Mouse (Mus musculus): ENCODE measurements around the gene Secisbp2. TPM values are rescaled to one million over a fixed set of nuclear protein-coding genes. Genes with fewer than 3 reads are reported as not detected.
A peak's percentile ranks its signal among the peaks of the same experiment; 100 is the strongest.

The Secisbp2 gene
- total RNA-seq, 2 experiments from 2014 or later: 11.1 to 11.7 TPM

DNA sequence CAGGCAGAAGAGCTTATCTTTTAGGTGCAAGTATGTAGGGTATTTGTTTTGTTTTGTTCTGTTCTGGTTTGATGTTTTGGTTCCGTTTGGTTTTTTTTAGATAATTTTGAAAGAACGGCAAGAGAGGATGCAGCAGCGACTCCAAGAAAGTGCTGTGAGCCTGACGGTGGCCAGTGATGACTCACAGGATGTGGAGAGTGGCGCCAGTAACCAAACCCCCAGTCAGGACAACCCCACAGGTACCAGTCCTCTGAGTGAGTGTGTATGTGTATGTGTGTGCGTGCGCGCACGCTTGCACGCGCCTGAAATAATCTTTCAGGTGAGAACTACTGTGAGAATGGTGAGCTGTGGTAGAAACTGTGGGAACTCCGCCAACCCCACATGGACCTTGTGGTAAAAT, 25.5 kb downstream of the Secisbp2 start:
- intact Hi-C loops (cut with DNase I): no loop called here
- Histone ChIP-seq H3K4me3 (no peak overlapping the region), H3K27ac (no peak overlapping the region)
- DNase-seq: no peak
- no peak for TF ChIP-seq CTCF (IDR thresholded peaks at IDR 0.05)

DNA sequence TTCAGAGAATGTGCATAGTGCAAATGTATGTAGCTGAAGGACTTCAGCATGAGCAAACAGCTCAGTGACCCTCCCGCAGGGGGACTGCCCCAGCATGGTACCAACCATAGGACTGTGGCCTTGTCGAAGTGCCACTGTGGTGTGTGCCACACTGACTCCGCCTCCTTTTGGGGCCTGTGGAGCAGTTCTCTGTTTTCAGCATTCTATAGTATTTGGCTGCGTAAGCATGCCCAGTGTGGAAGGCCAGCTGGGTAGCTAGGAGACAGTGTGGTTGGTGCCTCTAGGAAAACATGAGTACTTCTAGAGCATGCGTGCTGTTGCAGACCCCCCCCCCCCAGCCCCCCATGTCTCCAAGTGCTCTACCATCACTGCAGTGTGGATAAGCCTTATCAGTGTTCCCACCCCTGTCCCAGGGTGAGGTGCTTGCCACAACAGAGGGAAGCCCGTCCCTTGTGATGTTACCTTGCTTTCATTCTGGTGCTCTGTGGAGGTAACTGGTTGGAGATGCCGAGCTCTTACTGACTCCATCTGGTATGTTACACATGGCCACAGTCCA, 26.2 kb downstream of the Secisbp2 start:
- H3K4me3 ChIP-seq: no peak overlapping the region
- TF ChIP-seq CTCF (IDR thresholded peaks at IDR 0.05): no peak
- no peak for DNase-seq
- intact Hi-C loops (cut with DNase I): no loop called here
- no peak overlapping the region for H3K27ac ChIP-seq

DNA sequence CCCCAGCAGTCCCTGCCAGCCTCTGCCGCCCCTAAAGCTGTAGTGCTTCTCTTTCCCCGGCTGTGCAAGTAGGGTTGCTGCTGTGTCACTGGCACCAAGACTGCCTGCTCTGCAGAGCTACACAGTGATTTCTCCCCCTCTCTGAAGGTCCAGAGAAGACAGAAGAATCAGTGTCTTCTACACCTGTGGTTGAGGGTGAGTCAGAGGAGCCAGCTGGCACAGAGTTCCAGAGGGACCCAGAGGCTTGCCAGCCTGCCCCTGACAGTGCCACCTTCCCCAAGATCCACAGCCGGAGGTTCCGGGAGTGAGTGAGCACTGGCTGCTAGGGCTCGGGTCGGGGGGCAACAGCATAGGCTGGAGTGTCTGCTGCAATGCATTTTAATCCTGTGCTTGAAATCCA, 27.2 kb downstream of the Secisbp2 start:
- no peak overlapping the region for H3K27ac ChIP-seq
- H3K4me3 ChIP-seq: no peak overlapping the region
- intact Hi-C loops (cut with DNase I): no loop called here
- no peak for TF ChIP-seq CTCF (IDR thresholded peaks at IDR 0.05)
- DNase-seq: no peak

DNA sequence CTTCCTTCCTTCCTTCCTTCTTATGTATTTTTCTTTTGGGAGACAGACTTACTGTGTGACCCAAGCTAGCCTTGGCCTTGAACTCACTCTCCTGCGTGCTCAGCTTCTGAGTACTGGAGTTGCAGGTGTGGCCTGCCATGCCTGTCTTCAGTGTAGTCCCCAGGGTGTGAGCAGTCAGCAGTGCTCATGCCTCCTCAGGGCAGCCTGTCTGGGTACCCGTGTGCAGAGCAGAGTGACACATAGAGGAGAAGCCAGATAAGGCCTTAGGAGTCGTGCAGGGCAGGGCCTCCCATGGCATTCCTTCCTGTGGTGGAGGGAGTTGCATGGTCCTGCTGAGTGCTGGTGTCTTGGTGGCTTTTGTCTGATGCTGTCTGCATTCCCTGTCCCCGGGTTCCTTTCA, 27.8 kb downstream of the Secisbp2 start:
- intact Hi-C loops (cut with DNase I): no loop called here
- Histone ChIP-seq H3K4me3 (no peak overlapping the region), H3K27ac (no peak overlapping the region)
- TF ChIP-seq CTCF (IDR thresholded peaks at IDR 0.05): no peak
- no peak for DNase-seq

DNA sequence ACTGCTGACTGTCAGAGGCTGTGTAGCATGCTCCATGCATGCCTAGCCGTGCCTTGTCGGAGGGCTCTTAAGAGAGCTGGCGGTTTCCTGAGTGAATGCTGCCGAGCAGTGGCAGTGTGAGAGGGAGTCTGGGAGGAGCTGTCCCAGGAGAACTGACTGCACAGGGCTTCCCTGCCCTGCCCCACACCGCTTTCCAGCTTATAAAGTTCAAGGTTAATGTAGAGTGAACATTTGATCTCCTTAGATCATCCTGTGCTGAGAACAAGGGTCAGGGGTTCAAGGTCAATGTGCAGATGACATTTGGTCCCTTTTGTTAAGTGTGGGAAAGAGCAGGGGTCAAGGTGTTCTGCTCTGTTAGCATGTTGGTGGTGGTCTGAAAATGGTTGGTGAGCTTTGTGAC, 29.6 kb downstream of the Secisbp2 start:
- intact Hi-C loops (cut with DNase I): no loop called here
- H3K4me3 ChIP-seq: no peak overlapping the region
- no peak for DNase-seq
- H3K27ac ChIP-seq: no peak overlapping the region
- TF ChIP-seq CTCF (IDR thresholded peaks at IDR 0.05): no peak

DNA sequence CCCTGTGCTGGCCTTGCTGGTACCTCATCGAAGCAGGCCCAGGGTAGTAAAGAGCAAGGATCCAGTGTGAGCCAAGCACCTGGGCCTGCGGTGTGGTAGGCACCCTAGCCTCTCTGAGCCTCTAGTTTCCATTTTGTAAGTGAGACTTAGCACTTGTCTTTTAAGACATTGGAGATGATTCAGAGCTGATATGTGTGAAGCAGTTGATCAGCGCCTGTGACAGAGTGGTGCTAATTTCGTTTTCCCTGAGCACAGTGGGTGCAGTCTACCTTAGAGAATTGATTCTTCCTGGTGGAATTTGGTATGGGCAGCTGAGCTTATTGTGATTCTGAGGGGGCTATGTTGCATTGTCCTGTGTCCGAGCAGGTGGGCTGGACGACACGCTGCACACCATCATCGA, 30.1 kb downstream of the Secisbp2 start:
- intact Hi-C loops (cut with DNase I): no loop called here
- no peak for DNase-seq
- H3K4me3 ChIP-seq: no peak overlapping the region
- no peak for TF ChIP-seq CTCF (IDR thresholded peaks at IDR 0.05)
- no peak overlapping the region for H3K27ac ChIP-seq

DNA sequence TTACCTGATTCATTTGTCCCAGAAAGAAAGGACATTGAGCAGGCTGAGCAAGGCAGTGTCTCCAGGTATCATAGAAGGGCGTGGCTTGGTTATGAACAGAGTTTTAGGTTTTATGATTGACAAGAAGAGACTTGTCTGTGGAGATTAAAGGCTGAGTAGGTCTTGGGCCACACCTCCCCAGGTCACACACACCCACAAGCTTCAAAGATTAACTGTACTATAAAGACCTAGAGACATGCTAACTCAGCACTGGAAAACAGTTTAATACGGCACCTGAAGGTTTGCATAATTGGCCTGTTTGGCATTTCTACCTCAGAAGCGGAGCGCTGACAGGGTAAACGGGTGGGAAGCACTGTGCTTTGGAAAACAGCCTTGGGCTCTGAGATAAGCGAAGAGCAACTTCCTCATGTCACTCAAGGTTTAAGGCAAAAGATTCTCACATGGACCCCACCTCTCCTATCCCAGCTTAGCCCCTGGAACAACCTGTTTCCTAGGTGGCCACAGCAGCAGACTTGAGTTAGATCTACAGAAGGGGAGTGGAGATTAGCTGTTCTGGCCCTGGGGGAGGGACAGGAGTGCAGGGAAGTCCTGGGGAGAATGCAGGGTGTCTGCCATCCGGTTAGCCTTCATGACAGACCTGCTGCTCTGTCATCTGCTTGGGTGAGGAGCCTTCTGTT, 33.9 kb downstream of the Secisbp2 start:
- intact Hi-C loops (cut with DNase I): no loop called here
- no peak for TF ChIP-seq CTCF (IDR thresholded peaks at IDR 0.05)
- no peak overlapping the region for H3K27ac ChIP-seq
- no peak overlapping the region for H3K4me3 ChIP-seq
- DNase-seq: no peak

DNA sequence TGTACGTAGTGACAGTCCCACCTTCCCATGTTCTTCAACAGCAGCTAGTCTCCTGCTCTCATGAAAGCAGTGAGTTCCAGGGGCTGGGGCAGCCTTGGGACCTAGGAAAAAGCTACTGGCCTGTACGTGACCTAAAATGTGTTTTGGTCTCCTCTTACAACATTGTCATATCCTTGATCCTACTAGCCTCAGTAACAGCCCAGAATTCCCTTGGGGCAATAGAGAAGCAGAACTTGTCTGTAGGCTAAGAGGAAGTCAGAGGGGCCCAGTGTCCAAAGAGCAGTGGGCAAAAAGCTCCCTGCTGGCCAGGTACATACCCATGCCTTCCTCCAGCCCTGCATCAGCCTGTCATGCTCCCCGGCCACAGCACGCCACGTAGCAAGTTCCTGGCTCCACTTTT, 35.5 kb downstream of the Secisbp2 start:
- intact Hi-C loops (cut with DNase I): no loop called here
- H3K27ac ChIP-seq: no peak overlapping the region
- no peak for TF ChIP-seq CTCF (IDR thresholded peaks at IDR 0.05)
- DNase-seq: no peak
- no peak overlapping the region for H3K4me3 ChIP-seq

DNA sequence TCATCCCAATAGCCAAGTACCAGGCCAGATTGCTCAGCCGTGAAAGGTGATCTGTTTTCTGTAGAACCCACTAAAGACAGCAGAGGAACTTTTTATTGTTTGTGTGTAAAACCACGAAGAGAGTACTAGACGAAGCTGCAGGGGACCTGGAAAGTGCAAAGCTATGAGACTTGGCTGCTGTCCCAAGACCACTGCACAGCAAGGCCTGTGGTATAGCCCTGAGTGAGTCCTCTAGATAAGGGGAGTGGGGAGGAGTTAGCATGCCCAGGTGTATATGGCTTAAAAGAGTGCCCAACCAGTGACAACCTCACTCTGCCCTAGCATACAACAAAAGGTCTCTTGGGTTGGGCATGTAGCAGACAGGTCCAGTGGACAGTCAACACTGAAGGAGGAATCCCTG, 37.2 kb downstream of the Secisbp2 start:
- no peak overlapping the region for H3K27ac ChIP-seq
- no peak for TF ChIP-seq CTCF (IDR thresholded peaks at IDR 0.05)
- peak; percentile 4 for DNase-seq

DNA sequence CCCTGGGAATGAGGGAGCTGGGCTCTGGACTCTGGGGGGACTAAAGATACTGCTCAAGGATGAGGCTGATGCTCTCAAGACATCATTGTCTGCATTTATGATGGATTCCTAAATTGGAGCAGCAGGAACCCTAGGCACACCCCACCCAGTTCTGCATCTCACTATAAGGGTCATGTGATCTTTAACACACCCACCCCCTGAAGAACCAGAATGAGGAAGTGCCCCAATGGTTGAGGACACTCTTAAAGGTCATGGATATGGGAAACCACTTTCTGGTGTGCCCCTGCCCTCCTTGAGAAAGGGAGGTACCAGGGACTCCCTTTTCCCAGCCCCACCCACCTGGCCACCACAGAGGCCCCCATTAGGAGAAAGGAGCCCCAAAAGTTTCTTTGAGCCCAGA, 45.0 kb downstream of the Secisbp2 start:
- TF ChIP-seq CTCF (IDR thresholded peaks at IDR 0.05): no peak
- intact Hi-C loops (cut with DNase I): no loop called here
- H3K4me3 ChIP-seq: no peak overlapping the region
- no peak for DNase-seq
- no peak overlapping the region for H3K27ac ChIP-seq

More for the DNA sequence above, 37.2 kb downstream of the Secisbp2 start:
- intact Hi-C loops (cut with DNase I): no loop called here
- H3K4me3 ChIP-seq: no peak overlapping the region

DNA sequence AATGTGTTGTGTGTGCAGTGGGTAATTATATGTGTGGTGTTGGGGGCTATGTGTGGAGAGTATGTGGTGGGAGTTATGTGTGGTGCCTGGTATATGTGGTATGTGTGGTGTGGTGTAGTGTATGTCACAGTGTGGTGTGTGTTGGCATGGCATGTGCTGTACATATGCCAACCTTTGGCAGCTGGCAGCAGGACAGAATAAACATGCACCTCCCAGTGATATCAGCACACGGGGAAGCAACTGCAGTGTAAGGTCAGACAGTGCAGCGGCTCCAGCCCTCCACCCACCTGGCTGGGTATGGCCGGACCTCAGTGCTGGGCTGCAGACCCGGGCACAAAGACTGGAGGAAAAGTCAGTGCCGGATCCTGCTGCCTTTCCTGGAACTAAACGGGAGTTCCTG, 46.0 kb downstream of the Secisbp2 start:
- intact Hi-C loops (cut with DNase I): no loop called here
- TF ChIP-seq CTCF (IDR thresholded peaks at IDR 0.05): no peak
- DNase-seq: no peak
- Histone ChIP-seq H3K27ac (peak overlapping the region; percentile 29), H3K4me3 (no peak overlapping the region)

DNA sequence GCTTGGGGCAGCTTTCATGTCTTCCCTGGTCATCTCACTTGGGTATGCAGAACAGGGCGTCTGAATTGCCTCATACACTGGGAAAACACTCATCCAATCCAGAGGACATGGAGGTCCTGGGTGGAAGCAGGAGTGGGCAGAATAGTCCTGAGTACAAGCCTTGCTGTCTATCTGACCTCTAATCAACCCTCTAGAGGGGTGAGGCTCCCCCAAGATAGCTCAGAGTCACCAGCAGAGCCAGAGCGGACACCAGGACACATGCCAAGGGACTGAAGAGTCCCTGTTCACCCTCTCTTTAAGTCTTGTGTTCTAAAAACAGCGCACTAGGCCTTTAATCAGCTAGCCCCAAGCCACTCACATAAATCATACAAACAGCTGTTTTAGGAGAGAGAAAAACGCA, 46.4 kb downstream of the Secisbp2 start:
- intact Hi-C loops (cut with DNase I): no loop called here
- H3K27ac ChIP-seq: peak overlapping the region; percentile 29
- TF ChIP-seq CTCF (IDR thresholded peaks at IDR 0.05): no peak
- no peak overlapping the region for H3K4me3 ChIP-seq
- no peak for DNase-seq

DNA sequence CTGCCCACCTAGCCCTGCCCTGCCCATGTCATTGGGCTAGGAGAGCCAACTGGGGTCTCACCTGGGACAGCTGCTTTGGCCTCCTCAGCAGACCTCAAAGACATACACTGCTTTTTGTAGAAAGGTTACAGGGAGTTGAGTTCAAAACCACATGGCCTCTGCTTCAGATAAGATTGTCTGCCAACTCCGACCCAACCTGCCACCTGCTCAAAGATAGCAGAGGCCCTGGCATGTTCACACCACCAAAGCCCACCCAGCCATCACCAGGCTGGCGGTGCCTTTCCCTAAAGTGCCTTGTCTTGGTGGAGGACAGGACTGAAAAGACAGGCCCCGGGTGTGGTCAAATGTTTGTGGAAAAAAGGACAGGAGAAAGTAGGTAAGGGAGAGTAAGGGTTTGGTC, 46.8 kb downstream of the Secisbp2 start:
- Histone ChIP-seq H3K27ac (peak overlapping the region; percentile 29), H3K4me3 (no peak overlapping the region)
- DNase-seq: no peak
- no peak for TF ChIP-seq CTCF (IDR thresholded peaks at IDR 0.05)
- intact Hi-C loops (cut with DNase I): no loop called here

DNA sequence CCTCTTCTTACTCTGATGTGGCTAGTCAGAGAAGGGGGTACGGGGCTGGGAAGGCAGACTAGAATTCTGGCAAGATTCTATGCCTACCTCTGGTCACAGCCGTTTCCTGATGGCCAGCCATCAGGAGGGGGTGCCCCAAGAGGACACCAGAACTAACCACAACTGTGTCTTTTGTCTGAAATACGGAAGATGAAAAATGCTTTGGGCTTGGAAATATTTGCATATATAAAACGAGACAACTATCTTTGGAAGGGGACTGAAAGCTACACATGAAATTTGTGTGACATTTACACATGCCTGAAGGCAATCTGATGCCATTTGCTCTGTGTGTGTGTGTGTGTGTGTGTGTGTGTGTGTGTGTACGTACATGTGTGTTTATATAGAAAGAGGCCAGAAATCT, 52.4 kb downstream of the Secisbp2 start:
- no peak overlapping the region for H3K4me3 ChIP-seq
- no peak for TF ChIP-seq CTCF (IDR thresholded peaks at IDR 0.05)
- no peak for DNase-seq
- no peak overlapping the region for H3K27ac ChIP-seq
- intact Hi-C loops (cut with DNase I): no loop called here
